Mouse (Mus musculus) erythroid progenitor cell, adult 5-6 weeks (primary cell): ENCODE results near the gene Stk11. TPM values are rescaled to one million over a fixed set of nuclear protein-coding genes. Genes with fewer than 3 reads are reported as not detected.
A peak's percentile ranks its signal among the peaks of the same experiment; 100 is the strongest.

Source experiments
- ATAC-seq: replicated peaks from 2 replicates; pipeline ENCODE4 v1.8.0; 2016; ENCODE audit warnings: moderate number of reproducible peaks, mild to moderate bottlenecking, moderate TSS enrichment, inconsistent platforms; ENCODE audit not compliant: poor library complexity, low FRiP score, severe bottlenecking
- total RNA-seq, 2 experiments: library from RNA; stranded (forward) in 1 of 2; stranded (reverse) in 1 of 2; fragments of 150-400 nt in 1 of 2; fragments of 186-747, 209-891 nt in 1 of 2; gene quantifications; 2 replicates each; pipeline versions ENCODE4 v1.2.3 to v1.2.4; 2015 to 2017; ENCODE audit warnings: low replicate concordance in 2 of 2

Stk11 gene
- total RNA-seq, 2 experiments from 2014 or later = 224 to 440 TPM

GRCm38 (mm10) chr10:80141243-80141642 lies 25.6 kb downstream of the Stk11 start:
- peak; percentile 76 for ATAC-seq

DNA sequence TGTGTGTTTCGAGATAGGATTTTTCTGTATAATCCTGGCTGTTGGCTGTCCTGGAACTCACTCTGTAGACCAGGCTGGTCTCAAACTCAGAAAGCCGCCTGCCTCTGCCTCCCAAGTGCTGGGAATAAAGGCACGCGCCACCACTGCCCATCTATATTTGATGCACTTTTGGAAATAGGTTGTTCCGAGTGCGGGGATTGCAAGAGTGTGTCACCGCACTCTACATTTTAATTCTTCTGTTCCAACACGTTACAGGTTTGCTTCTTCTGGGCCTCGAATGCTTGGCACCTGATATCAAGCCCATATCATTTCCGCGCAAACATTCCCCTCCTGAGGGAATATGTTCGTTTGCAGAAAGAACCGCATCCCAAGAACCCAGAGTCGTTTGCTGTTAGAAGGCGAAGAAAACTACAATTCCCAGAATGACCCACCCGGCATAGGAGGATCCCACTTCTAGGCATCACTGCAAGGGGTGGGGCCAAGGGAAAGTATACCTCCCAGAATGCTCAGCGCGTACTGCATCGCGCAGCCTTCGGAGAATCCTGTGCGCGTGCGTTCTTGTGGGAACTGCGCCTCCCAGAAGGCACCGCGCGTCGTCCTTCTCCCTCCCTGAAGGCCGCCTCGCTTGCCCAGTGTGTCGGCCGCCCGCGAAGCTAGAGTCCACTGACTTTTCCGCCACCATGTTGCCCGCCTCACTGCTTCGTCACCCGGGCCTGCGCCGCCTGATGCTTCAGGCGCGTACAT lies 26.4 kb downstream of the Stk11 start:
- ATAC-seq = peak; percentile 74

GRCm38 (mm10) chr10:80142530-80142925 lies 26.9 kb downstream of the Stk11 start:
- ATAC-seq = peak; percentile 18; the same call in 1 of the 2 replicates

DNA sequence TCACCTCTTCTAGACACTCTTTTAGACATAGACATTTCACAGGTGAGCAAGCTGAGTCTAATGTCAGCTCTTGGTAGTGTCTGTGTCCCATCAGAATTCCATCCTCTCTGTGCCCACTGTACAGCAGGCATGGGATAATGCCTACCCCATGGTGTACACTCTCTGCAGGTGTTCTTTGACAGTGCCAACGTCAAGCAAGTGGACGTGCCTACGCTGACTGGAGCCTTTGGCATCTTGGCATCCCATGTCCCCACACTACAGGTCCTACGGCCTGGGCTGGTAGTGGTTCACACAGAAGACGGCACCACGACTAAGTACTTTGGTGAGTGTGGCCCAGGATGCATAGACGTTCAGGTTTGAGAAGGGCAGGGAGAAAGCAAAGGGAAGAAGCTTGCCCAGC lies 28.1 kb downstream of the Stk11 start:
- no peak for ATAC-seq

DNA sequence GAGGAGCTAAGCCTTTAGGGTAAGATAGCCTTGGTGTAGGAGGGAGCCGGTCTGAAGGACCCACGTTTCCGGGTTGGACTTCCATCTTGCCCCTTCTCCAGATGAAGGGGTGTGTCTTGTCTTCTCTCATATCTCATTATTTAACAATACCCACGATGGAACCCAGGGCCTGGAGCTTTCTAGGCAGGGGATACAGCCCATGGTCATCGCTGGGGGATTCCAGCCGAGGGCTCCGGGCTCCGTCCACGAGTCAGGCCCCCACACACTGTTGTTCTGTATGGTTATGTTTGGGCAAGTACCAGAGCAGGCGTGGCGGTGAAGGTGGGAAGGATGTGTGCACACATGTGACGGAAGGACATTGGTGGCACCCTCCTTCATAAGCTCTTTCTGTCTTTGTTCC lies 28.6 kb downstream of the Stk11 start:
- ATAC-seq = no peak

DNA sequence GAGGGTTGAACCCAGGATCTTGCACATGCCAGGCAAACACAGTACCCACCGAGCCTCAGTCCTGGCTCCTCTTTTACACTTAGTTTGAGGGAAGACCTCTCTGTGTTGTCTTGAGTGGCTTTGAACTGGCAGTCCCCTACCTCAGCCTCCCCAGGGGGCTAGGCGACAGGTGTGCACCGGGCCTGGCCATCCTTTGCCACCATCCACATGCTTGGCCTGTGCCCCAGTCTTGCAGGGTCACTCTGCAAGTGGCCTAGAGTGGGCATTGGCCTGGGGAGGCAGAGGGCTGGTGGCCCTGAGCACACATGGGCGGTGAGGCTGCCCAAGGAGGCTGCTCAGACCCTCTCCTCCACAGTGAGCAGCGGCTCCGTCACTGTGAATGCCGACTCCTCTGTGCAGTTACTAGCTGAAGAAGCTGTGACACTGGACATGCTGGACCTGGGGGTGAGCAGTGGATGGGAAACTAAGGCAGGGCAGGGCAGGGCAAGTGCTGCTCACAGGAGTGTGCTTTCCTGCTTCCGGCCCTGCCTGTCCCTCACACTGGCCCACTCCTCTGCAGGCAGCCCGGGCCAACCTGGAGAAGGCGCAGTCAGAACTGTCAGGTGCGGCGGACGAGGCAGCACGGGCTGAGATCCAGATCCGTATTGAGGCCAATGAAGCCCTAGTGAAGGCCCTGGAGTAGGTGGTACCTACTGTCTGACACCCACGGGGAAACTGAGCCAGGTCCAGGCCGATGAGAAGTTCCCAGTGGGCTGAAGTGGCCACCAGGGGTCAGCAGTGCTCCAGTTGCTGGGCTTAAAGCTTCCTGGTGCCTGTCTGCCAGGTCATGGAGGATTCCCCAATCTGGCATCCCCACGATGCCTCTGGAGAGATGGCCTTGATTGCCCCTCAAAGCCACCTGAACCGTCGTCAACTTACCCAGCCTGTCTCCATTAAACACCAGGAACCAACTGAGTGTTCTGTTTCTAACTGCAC lies 29.5 kb downstream of the Stk11 start:
- 0 out of 2 replicates have a peak, but pooled peaks have one; percentile 3 for ATAC-seq

DNA sequence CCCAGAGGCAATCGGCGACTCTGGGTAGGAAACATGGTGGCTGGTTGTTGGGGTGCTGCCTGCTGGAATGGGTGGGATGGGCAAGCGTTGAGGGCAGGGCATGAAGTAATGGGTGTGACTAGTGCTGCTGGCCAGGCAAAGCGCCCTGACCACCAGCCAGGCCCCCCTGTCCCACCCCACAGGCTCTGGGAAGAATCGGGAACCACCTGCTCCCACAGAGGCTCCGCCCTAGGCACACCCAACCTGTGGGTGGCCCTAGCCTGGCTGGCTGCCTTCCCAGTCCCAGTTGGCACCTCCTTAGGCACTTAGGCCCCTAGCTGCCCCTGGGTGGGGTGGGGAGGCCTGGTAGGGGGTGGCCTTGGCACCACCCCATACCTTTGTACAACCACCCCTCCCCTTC lies 30.3 kb downstream of the Stk11 start:
- peak; percentile 22 for ATAC-seq

GRCm38 (mm10) chr10:80146568-80147011 lies 31.0 kb downstream of the Stk11 start:
- no peak for ATAC-seq

- no peak for ATAC-seq
Measured at GRCm38 (mm10) chr10:80147146-80147718, 31.6 kb downstream of the Stk11 start.

- ATAC-seq = 0 out of 2 replicates have a peak, but pooled peaks have one; percentile 1
Measured at GRCm38 (mm10) chr10:80147719-80148601, 32.4 kb downstream of the Stk11 start, which contains the start of gene Midn. TSS of gene Midn (plus strand) at chr10:80148272.

DNA sequence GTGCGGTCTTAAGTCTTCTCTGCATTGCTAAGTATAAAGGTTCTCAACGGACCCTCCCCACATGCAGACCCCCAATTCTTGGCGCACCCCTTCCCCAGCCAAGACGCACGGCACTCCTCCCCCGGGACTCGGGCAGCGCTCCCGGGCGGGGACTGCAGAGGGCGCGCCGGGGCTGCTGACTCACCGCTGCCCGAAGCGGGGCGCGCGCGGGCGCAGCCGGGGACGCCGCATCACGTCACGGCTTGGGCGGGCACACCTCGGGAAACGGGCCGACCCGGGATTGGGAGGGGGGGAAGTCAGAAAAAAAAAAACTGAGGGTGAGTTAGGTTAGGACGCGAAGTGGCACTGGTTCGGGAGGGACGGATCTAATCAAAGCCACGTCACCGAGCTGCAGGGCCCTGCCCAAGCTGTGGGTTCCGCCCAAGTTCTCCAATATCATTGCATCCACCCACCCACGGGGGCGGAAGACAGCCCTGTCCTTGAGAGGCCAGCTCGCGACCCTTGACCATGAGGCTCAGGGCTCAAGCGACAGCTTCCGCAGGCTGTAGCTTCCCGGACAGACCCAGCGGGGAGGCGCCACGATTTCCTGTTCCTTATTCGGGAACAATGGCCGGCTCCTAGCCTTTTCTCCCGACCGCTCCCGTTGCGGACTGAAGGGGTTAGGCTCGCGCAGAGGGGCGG lies 33.1 kb downstream of the Stk11 start:
- ATAC-seq = peak; percentile 50

GRCm38 (mm10) chr10:80149291-80150225 lies 34.0 kb downstream of the Stk11 start:
- peak; percentile 60 for ATAC-seq

GRCm38 (mm10) chr10:80150226-80151210 lies 34.9 kb downstream of the Stk11 start:
- no peak for ATAC-seq

DNA sequence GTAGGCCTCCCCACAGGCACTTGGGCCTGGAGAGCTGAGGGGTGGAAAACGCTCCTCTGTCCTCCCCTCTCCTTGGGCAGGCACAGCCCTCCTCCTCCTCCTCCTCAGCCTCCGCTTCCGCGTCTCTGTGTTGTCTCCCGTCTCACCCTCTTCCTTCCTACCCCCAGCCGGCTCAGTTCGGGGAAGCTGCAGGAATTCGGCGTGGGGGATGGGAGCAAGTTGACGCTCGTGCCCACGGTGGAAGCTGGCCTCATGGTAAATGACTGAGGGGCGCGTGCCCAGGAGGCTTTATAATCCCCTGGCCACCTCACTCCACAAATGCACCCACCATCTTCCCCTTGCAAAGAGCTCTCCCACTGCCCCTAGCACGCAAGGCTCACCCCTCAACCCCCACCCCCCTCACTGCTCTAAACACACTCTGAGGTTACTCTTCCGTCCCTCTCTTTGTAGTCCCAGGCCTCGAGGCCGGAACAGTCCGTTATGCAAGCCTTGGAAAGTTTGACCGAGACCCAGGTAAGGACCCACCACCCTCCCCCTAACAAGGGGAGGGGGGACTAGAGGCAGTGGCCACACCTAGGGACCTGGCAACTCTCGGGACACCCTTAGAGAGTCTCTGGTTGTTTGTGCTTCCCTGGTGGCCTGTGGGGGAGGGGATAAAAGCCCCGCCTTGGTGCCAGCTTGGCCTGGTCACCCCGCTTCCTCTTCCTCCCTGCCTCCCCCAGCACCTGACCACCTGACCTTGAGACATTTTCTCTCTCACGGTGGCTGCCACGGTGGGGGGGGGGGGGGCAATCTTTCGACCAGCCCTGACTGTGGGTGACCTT lies 35.8 kb downstream of the Stk11 start:
- no peak for ATAC-seq

DNA sequence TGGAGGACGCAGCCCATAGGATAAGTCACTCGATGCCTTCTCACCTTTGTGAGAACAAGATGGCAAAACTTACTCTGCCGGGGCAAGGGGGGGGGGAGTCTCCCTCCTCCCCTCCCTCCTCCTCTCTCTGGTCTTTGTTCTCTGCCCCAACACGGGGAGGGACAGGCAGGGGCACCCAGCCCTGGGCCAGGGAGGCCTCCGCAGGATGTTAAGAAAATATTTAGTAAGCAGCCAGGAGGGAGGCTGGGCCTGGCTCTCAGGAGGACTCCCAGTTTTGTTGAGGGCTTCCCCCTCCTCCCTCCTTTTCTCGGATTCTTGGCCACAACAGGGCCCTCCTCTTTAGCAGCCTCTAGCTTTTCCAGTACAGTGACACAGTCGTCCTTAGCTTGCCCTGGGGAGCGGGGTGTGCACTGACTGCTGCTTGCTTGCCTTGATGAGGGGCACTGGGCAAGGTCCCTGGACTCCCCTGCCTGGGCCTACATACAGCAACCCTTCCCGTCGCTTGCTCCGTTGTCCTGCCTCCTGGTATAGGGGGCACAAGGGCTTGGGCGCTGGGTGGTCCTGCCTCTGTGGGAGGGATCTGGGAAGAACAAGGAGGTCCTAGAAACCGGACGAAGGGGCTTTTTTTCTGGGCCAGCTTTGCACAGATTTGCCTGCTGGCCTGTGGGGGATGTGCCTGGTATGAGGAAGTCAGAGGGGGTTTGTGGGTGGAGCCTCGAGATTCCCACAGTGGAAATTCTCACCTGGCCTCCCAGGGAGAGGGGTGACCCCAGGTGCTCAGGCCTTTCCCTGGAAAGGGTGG lies 36.7 kb downstream of the Stk11 start:
- ATAC-seq = no peak
